Mouse (Mus musculus) layer of hippocampus, adult 18-20 months (tissue): Measurements from ENCODE around the gene Ppp6r2. TPM values are rescaled to one million over a fixed set of nuclear protein-coding genes. Genes with fewer than 3 reads are reported as not detected.
A peak's percentile ranks its signal among the peaks of the same experiment; 100 is the strongest.

ENCODE experiments used
- DNase-seq, 2 experiments: peaks; one replicate each; pipeline ENCODE4 v3.0.0; 2022; ENCODE audit warnings: low spot score in 2 of 2
- total RNA-seq, 2 experiments: library from RNA; stranded (reverse); gene quantifications; 2 replicates each; pipeline ENCODE4 v1.2.3; 2021

The Ppp6r2 gene
- total RNA-seq, 2 experiments from 2014 or later, result 157 to 166 TPM

DNA sequence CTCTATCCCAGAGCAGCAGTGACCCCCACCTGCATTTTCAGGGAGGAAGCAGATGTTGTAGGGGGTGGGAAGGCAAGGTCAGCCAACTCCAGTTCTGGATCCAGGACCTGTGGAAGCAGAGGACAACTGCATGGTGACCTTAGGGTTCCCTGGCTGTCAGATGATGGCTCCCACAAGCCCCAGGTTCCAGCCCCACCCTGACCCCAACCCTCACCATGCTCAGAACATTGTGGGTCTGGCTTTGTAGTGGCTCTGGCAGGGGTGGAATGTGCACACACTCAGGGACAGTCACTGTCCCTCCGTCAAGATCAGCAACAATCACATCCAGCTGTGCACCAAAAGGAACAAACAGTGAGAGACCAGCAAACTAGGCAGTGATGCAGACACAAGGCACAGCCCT, 94.6 kb downstream of the Ppp6r2 start:
- DNase-seq, result no peak

DNA sequence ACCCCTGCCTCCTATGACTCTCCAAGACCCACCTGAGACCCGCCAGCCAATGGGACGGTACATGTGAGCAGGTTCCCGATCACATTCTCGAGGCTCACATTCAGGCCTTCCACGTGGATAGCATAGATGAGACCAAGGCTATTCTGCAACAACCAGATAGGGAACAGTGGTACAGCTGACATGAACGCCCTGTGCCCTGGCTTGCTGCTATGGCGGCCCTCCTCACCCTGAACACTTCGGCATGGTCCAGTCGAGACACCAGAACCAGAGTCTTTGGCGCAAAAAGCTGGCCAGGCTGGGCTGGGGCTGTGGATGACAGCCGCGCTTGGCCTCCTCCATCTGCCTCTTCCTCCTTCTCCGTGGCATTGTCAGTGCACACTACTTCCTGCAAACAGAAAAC, 96.1 kb downstream of the Ppp6r2 start:
- peak in 1 of 2 experiments; percentile 15 for DNase-seq

DNA sequence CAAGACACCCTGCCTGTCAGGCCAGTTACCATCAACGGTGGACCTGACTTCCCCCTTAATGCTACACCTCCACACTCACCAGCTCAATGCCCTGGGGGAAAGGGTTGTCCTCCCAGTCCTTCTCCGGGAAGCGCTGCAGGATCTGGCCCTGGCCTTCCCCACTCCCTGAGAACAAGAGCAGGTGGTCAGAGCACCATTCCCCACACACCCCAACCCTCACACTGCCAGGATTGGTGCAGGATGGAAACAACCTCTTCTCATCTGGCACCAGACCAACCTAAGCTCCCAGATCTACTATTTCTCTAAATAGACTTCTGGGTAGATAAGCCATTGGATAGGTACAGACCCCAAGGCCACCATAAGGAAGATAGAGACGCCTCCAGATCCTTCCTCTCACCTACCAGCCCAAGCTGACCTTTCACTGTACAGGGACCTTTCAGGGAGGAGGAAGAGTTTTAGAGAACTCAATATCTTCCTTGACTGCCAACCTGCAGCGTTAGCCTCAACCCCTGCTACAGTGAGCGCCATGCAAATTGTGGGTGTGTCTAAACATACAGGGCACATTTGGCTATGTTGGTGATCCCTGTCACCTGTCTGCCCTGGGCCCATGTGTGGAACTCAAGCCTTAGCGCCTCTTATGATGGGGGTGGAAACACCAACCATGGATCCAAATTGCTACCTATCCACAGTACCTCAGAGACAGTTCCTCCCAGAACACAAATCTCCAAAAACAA, 97.2 kb downstream of the Ppp6r2 start:
- DNase-seq, result peak in 1 of 2 experiments; percentile 67

DNA sequence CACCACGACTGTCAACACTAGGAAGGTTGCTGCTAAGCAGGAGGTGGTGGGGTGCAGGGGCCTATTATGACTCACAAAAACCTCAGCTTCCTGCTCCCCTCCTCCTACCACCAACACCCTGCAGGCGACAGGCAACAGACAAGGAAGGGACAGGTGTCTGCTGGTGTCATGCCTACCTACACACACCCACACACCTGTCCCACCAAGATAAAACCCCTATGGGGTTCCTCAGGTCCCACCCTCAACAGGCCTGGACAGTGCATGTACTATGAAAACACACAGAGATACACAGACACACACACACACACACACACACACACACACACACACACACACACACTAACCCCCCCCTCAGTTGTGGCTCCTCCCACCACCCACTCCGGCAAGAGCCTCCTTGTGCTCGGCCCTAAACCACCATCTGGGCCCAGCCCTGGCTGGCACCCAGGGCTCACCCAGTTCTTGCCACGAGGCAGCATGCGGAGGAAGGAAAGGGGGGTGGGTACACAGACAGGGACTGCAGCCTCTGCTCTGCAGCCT, 98.7 kb downstream of the Ppp6r2 start:
- DNase-seq, result peak; percentile 76 to 91

- DNase-seq, result no peak
Observed at GRCm38 (mm10) chr15:89313359-89313758, 102.0 kb downstream of the Ppp6r2 start.

DNA sequence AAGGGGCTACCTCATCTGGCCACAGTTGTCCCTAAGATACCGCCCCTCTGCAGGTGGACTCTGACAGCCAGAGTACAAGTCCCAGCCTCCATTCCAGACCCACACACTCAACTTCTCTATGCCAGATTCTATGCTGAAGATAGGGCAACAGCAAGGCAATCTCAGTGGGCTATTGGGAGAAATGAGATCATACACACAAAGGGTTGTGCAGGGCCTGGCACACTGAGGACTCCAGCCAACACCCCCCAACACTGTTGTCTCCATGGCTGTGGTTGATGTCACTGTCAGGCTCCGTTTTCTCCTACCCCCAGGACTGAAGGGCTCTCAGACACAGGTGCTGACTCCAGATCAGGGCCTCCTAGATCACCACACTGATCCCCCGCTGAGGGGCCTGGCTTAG, 102.8 kb downstream of the Ppp6r2 start:
- DNase-seq, result no peak

DNA sequence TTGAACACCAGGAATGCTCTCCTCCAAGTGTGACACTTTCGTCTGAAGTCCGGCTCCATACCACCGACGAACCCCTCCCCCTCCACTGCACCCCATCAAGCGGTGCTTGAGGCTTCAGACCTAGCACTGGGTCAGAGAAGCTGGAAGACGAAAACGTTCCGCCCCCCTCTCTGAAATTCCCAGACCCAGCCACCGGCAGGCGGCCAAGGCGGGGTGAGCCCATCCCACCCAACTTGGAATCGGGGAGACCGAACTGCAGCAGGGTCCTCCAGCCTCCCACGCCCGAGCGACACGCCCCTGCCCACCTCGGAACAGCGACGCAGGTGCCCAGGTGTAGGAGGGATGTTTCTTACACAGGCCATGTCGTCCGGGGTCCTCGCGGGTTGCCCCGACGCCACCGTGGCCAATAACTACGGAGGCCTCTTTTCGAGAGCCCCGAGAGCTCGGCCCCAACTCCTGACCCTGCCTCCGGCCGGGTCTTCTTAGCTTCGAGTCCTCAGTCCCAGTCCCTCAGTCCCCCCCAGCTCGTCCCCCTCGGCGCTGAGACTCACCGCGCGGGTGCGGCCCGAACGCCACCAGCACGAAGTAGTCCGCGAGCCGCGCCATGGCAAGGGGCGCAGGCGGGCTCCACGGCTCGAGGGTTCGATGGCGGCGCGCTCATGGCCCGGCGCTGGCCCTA, 103.3 kb downstream of the Ppp6r2 start:
- DNase-seq, result no peak

DNA sequence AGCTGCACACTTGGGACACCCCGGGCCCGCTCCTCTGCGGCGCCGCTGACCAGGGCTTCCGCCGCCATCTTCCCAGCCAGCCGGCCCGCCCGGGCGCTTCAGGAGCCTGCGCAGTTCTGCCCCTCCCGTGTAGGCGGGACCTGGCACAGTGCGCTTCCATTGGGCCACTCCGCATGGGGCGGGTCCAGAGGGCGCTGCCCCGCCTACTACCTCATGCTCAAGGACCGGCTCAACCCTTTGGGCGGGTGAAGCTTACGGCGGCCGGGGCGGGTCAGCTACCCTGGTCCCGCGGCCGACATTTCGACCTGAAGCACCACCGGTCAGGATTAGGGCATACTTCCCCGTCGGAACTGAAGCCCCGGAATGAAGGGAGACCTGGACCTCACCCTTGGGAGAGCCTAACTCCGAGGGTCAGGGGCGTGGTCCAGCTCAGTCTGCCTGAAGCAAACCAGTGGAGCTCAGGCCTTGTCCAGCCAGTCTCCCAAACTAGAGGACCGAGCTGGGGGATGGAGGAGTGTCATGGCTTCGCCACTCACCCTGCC, 103.9 kb downstream of the Ppp6r2 start, which contains the start of gene Sbf1:
TSS of gene Sbf1 (minus strand) at position 122 of the 542 bp plus-strand sequence.
- DNase-seq, result peak; percentile 96 to 98

- no peak for DNase-seq
Observed at GRCm38 (mm10) chr15:89316146-89316545, 104.8 kb downstream of the Ppp6r2 start.

- no peak for DNase-seq
Observed at GRCm38 (mm10) chr15:89321264-89321663, 109.9 kb downstream of the Ppp6r2 start.

DNA sequence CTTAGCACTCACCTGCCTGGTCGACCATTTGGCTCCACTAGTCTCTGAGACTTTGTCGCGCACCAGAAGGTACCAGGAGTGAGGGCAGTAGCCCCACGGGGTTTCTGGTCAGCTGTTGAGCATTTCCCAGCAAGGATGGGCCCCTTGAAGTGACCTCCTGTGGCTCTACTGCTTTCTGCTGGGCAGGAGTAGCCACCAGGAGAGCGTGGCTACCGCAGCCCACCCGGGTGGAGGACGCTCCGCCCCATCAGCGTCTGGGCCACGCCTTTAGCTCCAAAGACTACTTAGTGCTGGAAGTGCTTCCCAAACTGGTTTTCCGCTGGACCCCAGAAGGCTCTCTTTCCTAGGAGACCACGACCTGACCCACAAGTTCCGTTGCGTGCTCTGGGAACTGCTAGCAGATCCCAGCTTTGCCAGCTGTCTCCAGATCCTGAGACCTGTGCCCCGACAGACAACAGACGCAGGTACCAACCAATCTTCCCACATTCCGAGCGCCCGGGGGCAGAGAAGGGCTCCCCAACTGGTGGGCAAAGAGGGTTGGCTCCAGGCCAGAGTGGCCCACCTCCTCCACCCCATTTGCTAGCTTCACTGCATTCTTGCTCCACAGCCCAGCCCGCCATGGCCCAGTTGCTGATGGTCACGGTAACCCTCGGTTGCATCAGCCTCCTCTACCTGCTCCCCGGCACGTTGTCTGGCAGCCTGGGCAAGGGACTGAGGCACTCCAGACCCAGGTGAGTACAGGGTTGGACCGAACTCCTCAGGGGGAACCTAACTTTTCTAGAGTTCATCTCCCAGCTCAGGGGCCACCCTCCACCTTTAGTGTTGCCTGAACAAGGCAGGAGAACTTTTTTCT, 111.5 kb downstream of the Ppp6r2 start, which contains the start of gene Adm2:
TSS of gene Adm2 (plus strand) at position 51 of the 853 bp plus-strand sequence.
- no peak for DNase-seq

DNA sequence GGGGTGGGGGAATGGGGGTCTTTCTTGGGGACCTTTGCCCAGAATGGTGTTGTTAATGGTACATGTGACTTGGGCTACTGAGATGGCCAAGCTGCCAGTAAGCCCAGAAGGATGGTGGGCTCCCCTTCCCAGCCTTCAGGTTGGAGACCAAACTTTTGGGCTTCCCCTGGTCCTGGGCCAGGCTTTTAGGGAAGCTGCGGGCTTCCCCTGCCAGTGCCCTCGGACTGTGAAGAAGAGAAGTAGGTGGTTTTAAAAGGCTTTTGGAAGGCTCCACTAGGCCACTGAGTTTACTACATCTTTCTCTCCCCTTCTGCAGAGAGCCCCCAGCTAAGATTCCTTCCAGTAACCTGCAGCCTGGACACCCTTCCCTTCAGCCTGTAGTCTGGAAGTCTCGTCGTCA, 112.3 kb downstream of the Ppp6r2 start:
- DNase-seq, result no peak

DNA sequence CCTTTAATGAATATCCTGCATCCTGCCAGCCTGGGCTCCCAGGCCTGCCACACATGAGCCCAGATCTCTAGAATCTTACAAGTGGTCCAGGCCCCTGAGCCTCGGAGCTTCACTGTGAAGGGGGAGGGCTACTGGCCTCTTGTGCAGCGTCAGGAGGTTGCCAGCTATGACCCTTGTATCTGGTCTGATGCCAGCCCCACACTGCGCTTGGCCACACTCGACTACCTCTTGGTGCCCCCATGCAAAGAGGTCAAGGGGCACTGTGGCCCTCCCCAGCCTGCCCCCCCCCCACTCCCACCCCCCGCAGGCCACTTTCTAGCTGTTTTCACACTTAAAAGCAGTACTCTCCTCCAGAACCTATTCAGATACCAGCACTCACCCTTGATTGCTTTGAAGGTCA, 115.1 kb downstream of the Ppp6r2 start:
- no peak for DNase-seq

GRCm38 (mm10) chr15:89334271-89334670, 122.9 kb downstream of the Ppp6r2 start, which contains the start of gene Miox:
Miox (plus strand) TSS chr15:89334398.
- DNase-seq, result no peak

DNA sequence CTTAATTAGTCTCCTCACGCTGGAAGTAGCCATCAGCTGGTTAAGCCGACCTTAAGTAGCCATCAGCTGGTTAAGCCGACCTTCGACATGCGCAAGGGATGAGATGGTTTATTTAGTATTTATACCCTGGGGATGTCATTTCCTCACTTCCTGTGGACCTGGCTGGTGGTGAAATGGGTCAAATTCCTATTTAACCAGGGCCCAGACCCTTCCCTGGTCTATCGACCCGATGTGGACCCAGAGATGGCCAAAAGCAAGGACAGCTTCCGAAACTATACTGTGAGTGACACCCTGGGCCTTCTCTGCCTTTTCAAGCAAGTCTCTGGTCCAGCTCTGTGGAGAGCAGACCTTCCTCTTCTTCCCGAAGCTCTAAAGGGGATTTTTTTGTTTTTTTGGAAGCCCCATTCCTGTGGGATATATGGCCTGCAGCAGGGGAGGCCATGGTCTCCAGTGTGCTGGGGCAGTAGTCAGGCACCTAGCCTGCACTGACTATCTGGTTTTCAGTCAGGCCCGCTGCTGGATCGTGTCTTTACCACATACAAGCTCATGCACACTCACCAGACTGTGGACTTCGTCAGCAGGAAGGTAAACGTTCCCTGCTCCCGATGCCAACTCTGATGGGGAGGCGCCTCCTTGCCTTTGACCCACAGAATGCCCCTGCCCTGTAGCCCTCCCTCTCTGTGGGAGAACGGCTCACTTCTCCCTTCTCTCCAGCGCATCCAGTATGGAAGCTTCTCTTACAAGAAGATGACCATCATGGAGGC, 123.6 kb downstream of the Ppp6r2 start:
- DNase-seq, result no peak

- DNase-seq, result no peak
Observed at GRCm38 (mm10) chr15:89336422-89336821, 125.1 kb downstream of the Ppp6r2 start.
